Mouse (Mus musculus) ES-Bruce4 (cell line): ENCODE measurements around the gene Pi16. TPM values are rescaled to one million over a fixed set of nuclear protein-coding genes. Genes with fewer than 3 reads are reported as not detected.

ENCODE experiments used
- H3K27ac ChIP-seq: 2 replicates; pipeline ENCODE4 v1.5.1; 2012; ENCODE audit warnings: low read length, inconsistent platforms; ENCODE audit not compliant: insufficient read depth
- H3K27me3 ChIP-seq: 2 replicates; pipeline ENCODE4 v1.6.1; 2012; ENCODE audit warnings: mild to moderate bottlenecking, low read length, inconsistent platforms; ENCODE audit not compliant: control insufficient read depth, poor library complexity, insufficient read depth, severe bottlenecking
- H3K36me3 ChIP-seq: 2 replicates; pipeline ENCODE4 v1.6.1; 2012; ENCODE audit warnings: inconsistent platforms, mild to moderate bottlenecking, low read length, moderate library complexity; ENCODE audit not compliant: control insufficient read depth, poor library complexity, insufficient read depth, severe bottlenecking
- H3K4me1 ChIP-seq: one replicate; pipeline ENCODE4 v1.8.1; 2011; ENCODE audit warnings: low read length; ENCODE audit not compliant: control insufficient read depth, insufficient read depth
- H3K4me3 ChIP-seq: 2 replicates; pipeline ENCODE4 v1.5.1; 2011; ENCODE audit warnings: low read depth, mild to moderate bottlenecking, low read length
- H3K9ac ChIP-seq: 2 replicates; pipeline ENCODE4 v1.6.1; 2012; ENCODE audit warnings: low read depth, mild to moderate bottlenecking, inconsistent platforms; ENCODE audit not compliant: poor library complexity, severe bottlenecking
- H3K9me3 ChIP-seq: replicated peaks from 2 replicates; pipeline ENCODE4 v1.6.1; 2012; ENCODE audit warnings: mild to moderate bottlenecking, low read length, inconsistent platforms; ENCODE audit not compliant: control insufficient read depth, poor library complexity, insufficient read depth, severe bottlenecking
- CTCF ChIP-seq: IDR thresholded peaks from one replicate; pipeline ENCODE4 v1.8.1; 2011; ENCODE audit warnings: low read depth, low read length
- EP300 ChIP-seq: IDR thresholded peaks from 2 replicates; pipeline ENCODE4 v1.6.1; 2011; ENCODE audit warnings: low read depth, low read length; ENCODE audit not compliant: insufficient read depth
- POLR2A ChIP-seq: IDR thresholded peaks from one replicate; pipeline ENCODE4 v1.8.1; 2011; ENCODE audit warnings: low read length; ENCODE audit not compliant: insufficient read depth
- polyA plus RNA-seq: library from polyadenylated mRNA; stranded (reverse); fragments of >200 nt; gene quantifications from 2 replicates; pipeline ENCODE4 v1.2.4, GENCODE M21; 2011; ENCODE audit warnings: low read depth; ENCODE audit not compliant: missing spikeins, insufficient read depth, insufficient read length

Pi16 gene
- polyA plus RNA-seq, 1 experiment: 0.39 TPM

DNA sequence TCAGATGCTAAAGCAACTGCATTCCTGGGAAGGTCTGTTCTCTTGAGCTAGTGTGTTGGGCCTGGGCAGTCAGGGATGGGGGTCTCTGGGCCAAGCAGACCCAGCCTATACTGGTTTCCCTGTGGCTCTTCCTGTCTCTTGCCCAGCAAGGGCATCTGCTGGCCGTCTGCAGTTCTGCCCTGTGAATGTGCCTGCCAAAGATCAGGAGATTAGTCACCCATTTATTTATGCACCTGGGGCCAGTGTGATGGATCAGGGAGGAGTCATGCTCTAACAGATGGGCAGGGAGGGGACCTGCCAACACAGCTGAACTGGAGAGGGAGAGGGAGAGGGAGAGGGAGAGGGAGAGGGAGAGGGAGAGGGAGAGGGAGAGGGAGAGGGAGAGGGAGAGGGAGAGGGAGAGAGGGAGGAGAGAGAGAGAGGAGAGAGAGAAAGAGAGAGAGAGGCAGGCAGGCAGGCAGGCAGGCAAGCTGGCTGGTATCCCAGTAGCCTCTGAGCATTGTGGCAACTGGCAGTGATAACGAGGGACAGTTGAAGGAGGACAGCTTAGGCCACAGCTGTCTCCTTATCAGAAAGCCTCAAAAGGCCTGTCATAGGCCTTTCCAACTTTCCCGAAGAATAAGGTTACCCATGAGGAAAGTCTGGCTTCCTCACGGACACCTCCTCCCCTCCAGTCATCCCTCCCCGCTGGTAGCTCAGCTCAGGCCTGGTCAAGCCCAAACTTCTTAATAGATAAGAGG is 13.4 kb downstream of the Pi16 start:
- Histone ChIP-seq H3K27ac (no peak overlapping the region), H3K36me3 (no peaks in the 10 kb centered on the region), H3K9ac (no peak overlapping the region), H3K27me3 (no peaks in the 10 kb centered on the region), H3K9me3 (no peaks in the 10 kb centered on the region), H3K4me1 (peaks cover 5% of the 10 kb centered on the region), H3K4me3 (no peak overlapping the region)
- TF ChIP-seq EP300: no peak
- TF ChIP-seq CTCF: no peak
- no peak for TF ChIP-seq POLR2A

DNA sequence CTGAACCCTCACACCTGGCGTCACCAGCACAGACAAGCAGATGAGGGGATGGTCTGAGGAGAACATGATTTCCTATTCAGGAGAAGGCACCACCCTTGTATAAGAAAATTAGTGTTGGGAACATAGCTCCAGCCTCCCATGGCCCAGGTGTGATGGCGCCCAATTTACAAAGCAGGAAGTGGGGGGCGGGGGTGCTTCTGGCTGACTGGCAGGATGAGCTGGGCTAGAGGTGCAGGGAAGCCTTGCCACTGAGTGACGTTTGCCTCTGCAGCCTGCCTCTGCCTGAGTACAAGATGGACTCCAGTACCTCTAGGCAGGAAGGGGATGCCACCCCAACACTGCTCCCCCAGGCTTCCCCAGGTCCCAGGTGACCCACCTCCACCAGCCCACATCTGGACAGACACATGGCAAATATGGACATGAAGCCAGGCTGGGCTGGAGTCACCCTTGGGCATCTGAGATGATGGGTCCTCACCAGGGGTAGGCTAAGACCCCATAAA is 14.8 kb downstream of the Pi16 start:
- Histone ChIP-seq H3K36me3 (no peaks in the 10 kb centered on the region), H3K9ac (no peak overlapping the region), H3K4me3 (no peak overlapping the region), H3K27ac (no peak overlapping the region), H3K4me1 (peaks cover 5% of the 10 kb centered on the region), H3K27me3 (no peaks in the 10 kb centered on the region), H3K9me3 (no peaks in the 10 kb centered on the region)
- TF ChIP-seq CTCF (no peak), EP300 (no peak), POLR2A (no peak)

DNA sequence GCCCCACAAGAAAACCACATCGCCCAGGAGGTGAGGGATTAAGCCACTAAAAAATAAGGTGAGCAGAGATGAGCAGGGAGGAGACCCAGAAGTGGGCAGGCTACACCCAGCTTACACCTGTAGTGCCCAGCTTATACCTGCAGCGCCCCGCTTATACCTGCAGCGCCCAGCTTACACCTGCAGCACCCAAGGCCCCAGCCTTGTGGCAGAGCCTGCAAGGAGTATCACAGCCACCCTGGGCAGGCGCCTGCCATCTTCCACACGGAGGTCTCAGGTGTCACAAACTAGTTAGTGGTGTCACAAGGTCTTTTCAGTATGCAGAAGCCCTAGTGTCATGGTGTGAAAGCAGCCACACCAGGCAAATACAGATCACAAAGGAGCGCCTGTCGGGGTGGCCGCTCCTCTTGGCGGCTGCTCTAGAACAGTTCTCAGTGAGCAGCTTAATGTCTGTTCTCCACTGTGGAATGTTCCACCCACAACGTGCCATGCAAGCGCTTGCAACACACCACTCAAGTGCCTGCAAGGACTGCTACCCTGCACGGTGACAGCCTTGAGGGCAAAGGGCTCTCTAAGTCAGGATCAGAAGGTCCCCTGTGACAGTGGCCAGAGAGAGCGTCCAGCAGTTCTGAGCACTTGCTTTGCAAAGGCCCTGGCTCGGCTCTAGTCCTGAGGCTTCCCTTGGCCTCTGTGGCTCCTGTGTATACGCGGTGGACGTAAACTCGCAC is 18.9 kb downstream of the Pi16 start:
- H3K4me1 ChIP-seq: peaks cover 1% of the 10 kb centered on the region
- H3K9me3 ChIP-seq: no peaks in the 10 kb centered on the region
- H3K36me3 ChIP-seq: no peaks in the 10 kb centered on the region
- no peak overlapping the region for H3K27ac ChIP-seq
- no peaks in the 10 kb centered on the region for H3K27me3 ChIP-seq
- no peak overlapping the region for H3K4me3 ChIP-seq
- no peak overlapping the region for H3K9ac ChIP-seq
- no peak for TF ChIP-seq POLR2A

DNA sequence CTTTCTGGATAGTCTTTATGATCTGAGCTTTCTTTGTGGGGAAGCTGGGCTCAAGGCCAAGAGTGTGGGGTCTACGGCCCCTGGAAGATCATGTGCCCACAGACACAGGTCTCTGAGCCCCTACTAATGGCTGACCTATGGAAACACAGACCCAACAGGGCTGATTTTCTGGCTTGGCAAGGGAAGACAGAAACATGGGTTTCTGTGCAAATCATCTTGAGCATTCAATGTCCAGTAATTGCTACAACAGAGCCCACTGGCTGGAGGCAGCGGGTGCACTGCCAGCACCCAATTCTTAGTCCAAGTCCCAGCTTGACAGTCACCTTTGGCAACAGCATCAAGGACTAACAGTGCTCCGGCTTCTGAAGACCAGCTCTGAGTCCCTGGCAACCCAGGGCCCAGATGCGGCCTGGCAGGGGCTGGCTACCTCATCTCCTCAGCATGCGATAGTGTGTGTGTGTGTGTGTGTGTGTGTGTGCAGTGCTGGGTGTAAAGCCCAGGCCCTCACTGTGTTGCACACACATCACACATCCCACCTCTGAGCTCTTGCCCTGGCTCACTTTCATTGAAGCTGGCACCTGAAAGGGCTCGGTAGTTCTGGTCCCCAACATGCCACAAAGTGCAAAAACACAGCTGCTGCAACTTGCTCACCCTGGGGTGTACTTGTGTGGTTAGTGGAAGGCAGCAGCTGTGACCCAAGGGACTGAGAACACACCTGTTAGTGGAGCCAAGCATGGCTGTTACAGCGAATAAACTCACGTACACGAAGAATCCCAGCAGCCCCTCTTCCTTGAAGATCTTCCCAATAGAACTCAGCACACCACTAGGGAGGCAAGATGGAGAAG is 20.7 kb downstream of the Pi16 start:
- no peaks in the 10 kb centered on the region for H3K27me3 ChIP-seq
- no peak overlapping the region for H3K27ac ChIP-seq
- no peaks in the 10 kb centered on the region for H3K36me3 ChIP-seq
- H3K4me1 ChIP-seq: peaks cover 3% of the 10 kb centered on the region
- H3K4me3 ChIP-seq: no peak overlapping the region
- no peaks in the 10 kb centered on the region for H3K9me3 ChIP-seq
- TF ChIP-seq EP300: no peak
- TF ChIP-seq POLR2A: no peak
- no peak for TF ChIP-seq CTCF
- no peak overlapping the region for H3K9ac ChIP-seq

DNA sequence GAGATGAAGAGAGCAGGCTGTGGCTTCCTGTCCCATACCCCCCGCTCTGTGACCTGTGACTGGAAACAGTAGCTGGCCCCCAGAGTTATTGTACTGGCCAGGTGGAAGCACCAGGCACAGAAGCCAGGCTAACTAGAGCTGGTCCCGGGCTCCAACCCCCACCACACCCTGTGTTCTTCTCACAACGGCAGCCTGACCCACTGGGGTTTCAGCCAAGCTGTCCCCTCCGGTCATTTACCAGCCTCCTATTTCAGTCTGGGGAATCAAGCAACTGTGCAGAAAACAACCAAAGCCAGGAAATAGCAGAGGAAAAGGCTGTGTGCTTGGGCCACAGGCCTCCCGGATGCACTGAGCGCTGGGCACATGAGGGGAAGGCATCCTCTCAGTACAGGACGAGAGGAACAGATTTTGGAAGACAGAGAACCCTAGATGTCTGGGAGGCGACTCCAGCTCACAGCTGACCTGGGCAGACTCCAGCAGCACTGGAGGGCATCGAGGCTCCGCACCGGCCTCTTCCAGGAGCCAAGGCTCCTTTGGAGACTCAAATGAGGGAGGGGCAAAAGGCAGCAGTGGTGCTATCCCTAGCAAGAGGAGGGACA is 21.8 kb downstream of the Pi16 start:
- TF ChIP-seq EP300 (no peak), CTCF (no peak), POLR2A (no peak)
- H3K9ac ChIP-seq: no peak overlapping the region
- no peak overlapping the region for H3K27ac ChIP-seq
- no peaks in the 10 kb centered on the region for H3K36me3 ChIP-seq
- no peaks in the 10 kb centered on the region for H3K9me3 ChIP-seq
- H3K4me3 ChIP-seq: no peak overlapping the region
- H3K27me3 ChIP-seq: no peaks in the 10 kb centered on the region
- H3K4me1 ChIP-seq: peaks cover 3% of the 10 kb centered on the region
